Mouse (Mus musculus) naive thymus-derived CD4-positive, alpha-beta T cell, adult 2 months (primary cell): ENCODE measurements around the gene Plcl2.
"Not testable (repeated sequence)": the region's sequence is repeated elsewhere in the genome, so short reads cannot be mapped to it uniquely, and the experiment has no call there.

Experiments used
- DNase-seq: peaks from one replicate; pipeline ENCODE4 v3.0.0-alpha.2; 2011; ENCODE audit warnings: low read depth

Gene Plcl2

DNA sequence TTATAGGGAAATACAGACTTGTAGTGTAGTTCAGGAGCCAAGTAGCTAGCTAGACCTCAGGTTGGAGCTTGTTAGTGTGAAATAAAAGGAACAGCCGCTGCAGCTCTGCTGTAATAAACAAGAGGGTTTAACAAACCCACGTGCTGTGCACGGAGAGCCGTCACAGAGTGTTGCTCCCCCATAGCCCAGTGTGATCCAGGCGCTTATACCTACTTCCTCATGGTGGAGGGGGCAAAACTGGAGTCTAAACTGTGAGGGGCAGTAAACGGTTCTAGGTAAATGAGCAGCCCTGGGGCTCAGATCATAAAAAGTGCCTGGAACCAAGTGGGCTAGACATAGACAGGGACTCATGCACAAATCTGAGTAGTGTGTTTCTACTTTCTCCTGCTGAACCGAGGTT, 165.4 kb downstream of the Plcl2 start:
- DNase-seq: no peak

DNA sequence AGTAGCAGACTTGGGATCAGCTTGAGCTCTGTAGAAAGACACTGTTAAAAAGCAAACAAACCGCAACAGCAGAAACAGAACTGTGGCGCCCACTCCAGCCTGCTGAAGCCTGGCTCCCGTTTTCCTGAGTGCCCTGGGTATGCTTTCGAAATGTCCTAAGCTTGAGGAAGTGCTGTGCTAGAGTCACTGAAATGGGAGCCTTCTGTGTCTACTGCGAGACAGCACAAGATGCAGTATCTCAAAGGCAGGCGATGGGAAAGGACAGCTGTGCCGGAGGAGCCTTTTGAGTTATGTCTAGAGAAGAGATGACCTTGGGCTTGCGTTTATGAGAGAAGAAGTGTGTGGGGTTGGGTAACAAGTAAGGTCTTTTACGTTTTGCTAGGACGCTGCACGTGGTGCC, 166.0 kb downstream of the Plcl2 start:
- no peak for DNase-seq

DNA sequence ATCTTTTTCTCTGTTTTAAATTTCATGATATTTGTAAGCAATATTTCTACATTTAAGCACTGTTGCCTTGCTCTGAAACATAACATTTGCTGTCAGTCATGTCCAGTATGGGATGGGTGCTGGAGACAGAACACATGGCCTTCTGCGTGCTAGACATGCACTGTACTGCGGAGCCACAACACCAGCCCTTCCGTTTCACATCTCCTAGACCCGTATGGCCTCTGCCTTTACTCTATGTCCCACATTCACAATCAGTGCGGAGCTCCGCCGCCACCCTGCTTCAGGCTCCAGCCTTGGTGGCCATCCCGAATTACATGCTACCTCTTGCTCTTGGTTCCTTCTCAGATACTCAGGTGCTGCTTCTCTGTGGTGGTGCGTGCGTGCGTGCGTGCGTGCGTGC, 168.1 kb downstream of the Plcl2 start:
- no peak for DNase-seq

DNA sequence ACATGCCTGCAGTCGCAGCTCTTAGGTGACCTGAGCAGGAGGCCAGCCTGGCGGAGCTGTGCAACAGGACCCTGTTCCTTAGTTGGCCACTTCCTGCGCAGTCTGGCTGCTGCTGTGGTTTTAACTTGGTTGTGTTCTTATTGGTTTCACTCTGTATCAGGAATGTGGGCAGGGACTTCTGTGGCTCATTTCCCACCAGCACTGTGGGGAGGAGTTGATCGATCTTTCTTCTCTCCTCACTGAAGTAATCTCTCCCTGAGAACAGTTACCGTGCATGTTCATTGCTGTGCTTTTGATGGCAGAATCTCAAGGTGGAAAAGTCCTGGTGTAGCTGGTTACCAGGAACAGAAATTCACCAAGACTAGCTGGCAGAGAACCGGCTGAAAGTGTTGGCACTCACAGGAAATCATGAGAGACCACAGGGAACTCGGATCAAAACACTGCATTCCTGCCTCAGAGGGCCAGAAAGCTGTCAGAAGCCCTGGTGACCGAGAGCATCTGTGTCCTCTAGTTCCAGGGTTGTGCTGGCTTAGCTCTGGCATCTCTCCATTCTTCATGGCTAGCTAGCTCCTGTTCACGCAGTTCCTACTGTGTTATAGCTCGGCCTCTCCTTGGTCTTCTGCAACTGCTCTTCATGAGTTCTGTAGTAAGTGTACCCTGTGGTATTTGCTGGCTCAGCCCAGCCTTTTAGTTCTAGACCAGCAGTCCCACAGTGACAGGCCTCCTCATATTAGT, 168.9 kb downstream of the Plcl2 start:
- DNase-seq: peak; percentile 34

DNA sequence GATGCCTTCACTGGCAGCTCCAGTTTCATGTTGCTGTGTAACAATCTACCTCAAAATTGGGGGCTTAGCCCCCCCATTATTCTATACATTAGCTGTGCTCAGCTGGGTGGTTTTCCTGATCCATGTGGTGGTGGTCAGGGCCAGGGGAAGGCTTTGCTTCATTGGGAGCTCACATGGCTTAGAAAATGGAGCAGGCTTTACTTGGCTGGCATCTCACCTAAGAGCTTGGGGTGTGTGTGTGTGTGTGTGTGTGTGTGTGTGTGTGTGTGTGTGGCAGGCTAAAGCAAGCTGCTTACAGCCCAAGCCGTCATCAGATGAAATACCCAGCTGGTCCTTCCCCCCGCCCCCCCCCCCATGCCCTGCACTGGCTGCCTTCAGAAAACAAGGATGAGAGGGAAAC, 169.5 kb downstream of the Plcl2 start:
- DNase-seq: no peak

DNA sequence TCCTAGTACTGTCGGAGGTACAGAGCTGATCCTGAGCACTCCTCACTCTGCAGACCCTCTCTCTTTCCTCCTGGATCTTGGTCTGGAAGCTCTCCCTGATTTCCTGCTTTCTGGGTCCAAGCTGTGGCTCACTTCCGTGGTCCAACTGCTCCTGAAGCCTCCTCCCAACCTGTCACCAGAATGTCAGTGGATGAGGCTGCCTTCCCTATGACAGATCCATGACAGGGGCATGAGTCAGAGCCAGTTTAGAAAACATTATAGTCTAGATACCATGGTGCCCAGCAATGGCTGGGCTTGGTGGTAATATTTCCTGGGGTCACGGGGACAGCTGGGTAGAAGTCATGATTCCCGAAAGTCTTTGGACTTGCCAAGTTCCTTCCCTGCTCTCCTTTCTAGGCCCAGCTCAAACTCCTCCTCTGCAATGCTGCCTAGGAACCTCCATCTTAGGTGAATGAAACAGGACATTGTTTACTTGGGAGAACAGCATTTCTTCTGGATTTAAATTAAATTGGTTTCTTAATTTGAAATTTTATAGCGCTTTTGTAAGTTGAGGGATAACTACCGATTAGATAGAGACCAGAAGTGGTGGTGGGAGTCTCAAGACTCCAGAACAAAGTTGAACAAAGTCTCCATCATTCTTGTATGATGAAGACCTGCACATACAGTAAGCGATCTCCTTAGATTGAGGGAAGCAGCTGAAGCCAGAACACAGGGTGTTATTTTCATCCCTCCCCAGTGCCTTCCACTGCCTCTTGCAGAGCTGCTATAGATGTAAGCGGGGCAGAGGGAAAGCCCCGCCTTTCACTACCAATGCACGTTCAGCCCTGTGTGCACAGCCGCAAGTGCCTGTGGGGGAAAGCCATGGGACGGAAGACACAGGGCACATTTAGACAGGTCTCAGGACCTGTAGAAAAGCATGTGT, 170.7 kb downstream of the Plcl2 start:
- DNase-seq: no peak

DNA sequence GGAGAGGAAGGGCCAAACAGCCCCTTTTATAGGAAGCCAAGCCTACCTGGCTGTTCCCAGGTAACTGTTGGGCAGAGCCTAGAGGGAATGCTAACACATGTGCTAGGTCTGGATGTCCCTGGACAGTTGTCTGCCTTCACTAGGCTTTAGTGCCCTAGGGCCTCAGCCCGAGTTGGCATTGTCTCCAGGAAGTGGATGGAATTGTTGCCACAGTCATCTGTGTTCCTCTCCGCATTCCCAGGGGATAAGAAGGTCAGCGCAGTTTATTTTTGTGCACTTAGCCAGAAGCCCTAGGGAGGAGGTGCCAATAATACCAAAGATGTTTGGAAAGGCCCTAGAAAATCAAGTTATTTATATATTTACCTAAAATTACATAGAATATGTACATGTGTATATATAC, 173.5 kb downstream of the Plcl2 start:
- no peak for DNase-seq

DNA sequence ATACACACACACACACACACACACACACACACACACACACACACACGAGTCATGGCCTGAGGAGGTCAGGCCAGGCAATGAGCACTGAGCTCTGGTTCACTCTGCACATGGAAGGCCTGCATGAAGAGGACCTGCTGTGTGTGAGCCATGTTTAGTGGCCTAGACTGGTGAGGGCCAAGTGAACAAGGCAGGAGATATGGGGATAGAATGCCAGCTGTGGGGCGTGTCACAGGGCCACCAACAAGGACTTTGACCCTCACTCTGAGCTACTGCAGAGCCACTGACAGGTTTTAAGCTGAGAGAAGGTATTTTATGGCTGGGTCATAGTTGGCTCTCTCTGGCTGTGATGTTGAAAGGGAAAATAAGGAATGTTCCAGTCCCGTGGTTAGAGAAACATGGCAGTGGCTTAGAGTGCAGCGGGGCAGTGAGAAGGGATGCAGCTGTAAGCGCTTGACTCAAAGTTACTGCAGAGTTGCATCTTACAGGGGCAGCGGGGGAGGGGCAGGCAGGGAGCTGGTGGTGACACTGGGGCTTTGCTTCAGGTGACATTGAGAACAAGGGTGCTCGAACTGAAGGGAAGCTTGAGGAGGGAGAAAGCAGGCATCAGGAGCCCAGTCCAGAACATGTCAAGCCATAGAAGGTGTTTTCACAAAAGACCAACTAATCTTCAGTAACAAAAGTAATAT, 175.9 kb downstream of the Plcl2 start:
- DNase-seq: no peak

DNA sequence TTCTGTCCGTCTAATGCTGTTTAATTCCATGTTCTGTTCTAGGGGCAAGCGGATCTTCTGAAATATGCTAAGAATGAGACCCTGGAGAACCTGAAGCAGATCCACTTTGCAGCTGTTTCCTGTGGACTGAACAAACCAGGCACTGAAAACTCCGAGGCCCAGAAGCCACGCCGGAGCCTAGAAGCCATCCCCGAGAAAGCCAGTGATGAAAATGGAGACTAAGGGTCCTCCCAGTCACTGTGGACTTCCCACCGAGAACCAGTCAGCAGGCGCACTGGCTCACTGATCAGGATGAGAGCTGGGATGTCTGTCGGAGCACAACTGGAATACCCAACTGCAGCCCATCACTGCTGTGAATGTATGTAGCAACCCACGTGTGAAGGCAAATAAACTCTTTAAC, 178.5 kb downstream of the Plcl2 start:
- DNase-seq: no peak

DNA sequence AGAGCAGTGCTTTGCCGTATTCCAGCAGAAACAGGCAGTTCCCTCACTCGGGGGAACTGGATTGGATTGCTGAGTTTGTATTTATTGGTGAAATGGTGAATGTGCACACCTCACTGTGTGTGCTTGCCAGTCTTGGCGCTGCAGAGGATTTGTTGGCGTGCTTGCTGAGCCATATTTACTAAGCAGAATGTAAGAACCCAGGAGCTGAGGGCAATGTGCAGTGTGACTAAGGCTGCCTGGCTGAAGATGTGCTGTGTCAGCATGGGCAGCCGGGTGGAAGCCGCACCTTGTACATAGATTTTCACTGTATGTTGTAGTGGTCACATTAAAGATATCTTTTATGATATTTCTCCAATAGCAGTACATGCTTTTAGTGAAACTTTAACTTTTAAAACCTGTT, 178.9 kb downstream of the Plcl2 start:
- no peak for DNase-seq

DNA sequence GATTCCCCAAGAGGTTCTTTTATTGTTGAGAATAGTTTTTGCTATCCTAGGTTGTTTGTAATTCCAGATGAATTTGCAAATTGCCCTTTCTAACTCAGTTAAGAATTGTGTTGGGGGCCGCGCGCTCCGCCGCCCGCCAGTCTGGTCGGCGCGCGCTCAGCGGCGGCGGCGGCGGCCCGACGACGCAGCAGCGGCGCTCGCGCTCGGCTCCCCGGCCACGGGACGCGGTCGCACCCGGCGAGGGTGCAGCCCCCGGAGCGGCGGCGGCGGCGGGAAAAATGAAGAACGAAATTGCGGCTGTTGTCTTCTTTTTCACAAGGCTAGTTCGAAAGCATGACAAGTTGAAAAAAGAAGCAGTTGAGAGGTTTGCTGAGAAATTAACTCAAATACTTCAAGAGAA, 189.2 kb downstream of the Plcl2 start:
- not testable (repeated sequence) for DNase-seq

DNA sequence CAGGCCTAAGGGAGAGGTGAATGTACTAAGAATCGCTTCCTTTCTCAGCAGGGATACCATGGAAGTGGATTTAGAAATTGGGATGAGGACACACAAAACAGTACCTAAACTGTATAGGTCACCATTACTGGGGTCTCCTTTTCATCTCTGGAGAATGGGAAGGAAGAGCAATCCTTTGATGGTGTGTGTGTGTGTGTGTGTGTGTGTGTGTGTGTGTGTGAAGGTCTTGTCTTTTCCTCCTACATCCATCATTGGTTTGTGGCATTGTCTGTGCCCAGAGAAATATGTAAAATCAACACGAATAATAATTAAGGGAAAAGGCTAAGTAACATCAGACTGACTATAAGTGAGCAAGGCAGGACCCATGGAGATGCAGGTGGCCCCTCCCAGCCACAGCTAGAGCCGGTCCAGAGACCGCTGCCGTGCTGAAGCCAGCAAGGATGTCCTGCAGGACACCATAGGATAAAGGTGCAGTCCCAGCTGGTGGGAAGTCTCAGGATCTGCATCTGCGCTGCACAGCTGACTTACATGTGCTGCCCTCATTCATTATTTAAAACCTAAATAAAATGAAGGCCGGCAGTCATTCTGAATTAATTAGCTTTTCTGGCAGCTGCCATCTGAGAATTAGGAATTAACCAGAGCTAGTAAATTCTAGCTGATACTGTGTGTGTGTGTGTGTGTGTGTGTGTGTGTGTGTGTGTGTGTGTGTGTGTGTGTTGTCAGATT, 201.5 kb downstream of the Plcl2 start:
- no peak for DNase-seq

DNA sequence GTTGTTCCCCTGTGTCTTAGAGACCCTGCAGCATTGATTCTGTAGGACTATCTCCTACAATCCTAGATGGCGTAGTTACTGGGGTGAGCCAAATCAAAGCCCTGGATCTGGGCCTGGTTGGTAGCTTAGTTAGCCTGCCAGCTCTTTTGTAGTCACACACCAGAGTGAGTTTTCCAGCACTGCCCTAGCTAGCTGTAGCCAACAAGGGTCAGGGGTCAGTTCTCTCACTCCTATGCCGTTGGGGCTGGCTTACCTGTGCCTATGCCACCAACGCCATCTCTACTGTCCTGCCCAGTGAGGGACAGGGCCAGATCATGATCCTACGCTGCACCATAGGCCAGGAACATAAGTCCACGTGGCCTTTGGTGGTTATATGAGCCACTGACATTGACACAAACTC, 208.4 kb downstream of the Plcl2 start:
- DNase-seq: no peak

DNA sequence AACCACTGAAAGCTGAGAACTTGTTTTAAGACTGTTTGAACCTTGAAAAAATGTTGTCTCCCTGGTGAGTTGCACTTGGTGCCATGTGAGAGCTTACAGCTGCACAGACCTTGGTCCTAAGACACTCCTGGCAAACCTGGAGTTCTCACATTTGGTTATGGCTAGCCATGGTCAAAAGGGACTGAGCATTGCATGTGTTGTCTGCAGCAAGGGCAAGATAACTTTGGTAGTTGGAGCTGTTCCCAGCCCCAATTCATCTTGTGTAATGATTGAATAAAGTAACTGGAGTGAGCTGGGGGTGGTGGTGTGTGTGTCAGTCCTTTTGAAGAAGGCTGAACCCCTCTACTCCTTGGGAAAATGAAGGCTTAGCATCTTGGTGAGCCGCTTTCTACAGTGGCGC, 215.2 kb downstream of the Plcl2 start:
- DNase-seq: no peak

DNA sequence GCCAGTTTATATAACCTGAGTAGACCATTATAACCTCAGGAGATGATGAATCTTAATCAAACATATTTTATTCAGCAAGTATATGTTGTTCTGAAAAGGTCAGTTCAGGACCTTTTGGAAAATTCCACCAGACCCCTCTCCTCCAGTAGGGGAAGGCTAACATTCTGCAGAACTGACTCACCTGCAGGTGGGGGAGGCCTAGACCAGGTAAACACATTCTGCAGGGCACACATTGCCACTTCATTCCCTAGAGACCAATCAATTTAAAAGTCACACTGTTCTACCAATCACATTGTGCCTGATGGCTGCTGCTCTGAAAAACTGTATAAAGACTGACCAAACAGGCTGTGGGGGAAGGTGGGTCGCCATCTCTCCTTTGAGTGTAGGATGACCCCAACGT, 217.1 kb downstream of the Plcl2 start:
- DNase-seq: no peak

DNA sequence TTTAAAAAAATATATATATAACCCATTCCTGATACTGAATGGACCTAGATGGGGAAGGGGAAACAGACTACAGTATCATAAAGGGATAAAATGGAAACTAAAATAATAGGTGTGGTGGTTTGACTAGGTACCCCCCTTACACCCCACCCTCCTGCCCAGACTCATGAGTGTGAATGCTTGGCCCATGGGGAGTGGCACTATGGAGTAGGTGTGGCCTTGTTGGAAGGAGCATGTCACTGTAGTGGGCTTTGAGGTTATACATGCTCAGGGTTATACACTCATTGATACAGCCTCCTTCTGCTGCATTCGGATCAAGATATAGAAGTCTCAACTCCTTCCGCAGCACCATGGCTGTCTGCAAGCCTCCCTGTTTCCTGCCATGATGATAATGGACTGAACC, 219.8 kb downstream of the Plcl2 start:
- peak; percentile 18 for DNase-seq

DNA sequence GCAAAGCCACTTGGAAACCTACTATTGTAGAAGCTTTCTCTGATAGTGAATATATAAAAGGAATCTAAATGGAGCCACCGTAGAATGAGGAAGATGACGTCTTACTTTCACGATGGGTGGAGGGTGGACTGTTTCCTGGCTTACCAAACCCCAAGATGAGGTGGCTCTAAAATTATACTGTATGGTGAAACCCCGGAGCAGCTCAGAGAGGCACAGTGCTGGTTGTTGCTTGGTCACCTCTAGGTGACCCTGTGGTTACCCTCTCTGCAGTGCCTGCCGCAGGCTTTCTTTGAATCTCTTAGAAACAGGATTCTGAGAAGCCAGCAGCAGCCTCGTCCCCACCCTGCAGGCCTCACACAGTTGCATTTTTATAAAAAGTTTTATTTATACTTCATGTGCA, 220.4 kb downstream of the Plcl2 start:
- peak; percentile 53 for DNase-seq

DNA sequence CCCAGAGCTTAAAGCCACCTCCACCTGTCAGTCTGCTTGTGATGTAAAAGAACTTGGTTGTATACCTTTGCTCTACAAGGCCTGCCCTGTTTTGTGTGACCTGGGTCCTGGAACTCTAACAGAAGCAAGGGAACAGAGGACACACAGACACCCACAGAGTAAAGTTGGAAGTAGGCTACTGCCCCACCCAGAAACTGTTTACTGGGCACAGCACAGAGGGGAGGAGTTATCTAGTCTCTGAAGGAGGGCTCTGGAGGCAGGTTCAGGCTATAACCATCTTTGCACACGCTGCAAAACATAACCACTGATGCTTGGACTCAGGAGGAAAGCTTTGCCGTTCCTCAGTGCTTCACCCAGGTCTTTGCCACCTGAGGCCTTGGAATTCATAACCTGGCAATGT, 221.7 kb downstream of the Plcl2 start:
- DNase-seq: no peak

DNA sequence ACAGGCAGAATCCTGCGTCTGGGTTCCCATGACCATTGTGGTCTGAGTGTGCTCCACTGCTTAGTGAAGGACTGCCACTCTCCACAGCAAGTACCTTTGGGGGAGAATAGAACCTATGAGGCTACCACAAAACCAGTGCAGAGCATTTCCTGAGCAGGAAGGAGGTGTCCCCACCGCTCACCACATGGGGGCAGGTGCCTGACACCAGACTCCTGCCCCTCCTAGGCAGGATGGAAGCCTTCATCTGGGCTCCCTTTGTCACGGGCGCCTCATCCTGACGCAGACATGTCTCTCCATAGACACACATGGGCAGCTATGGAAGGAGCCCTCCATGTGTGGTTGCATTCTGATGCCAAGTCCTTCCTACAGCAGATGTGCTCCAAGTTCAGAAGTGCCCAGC, 222.7 kb downstream of the Plcl2 start:
- peak; percentile 67 for DNase-seq

DNA sequence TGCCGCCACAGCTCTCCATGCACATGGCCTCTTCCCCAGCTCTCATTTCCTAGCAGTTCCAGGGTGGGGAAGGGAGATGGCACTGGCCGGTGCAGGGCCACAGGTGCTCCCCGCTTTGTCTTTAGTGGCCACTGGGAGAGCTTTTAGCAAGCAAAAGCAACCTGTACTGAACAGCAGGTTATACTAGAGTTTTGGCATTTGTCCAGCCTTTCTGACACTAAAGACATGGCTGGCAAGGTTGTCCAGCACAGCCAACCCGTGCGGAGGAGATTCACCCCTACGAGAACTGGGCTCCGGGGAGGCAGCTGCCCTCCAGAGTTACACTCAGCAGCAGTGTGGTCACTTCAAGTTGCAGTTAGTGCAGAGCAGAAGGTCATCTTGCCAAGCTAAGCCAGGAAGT, 224.2 kb downstream of the Plcl2 start:
- no peak for DNase-seq

DNA sequence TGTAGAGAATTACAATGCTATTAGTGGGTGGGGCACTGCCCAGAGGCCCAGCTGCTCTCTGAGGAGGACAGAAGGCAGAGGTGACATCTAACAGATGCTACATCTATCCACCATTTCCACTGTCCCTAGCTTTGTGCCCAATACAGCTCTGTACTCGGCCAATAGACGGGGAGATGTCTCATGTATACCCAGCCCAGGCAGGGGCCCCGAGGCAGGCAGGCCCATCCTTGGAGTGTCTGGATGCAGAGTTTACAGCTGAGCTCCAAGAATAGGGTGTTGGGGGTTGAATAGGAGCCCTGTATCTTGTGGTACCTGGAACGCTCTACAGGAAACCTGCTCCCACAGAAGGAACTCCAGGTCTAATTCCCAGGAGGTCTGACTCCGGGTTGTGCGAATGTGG, 225.6 kb downstream of the Plcl2 start:
- no peak for DNase-seq

DNA sequence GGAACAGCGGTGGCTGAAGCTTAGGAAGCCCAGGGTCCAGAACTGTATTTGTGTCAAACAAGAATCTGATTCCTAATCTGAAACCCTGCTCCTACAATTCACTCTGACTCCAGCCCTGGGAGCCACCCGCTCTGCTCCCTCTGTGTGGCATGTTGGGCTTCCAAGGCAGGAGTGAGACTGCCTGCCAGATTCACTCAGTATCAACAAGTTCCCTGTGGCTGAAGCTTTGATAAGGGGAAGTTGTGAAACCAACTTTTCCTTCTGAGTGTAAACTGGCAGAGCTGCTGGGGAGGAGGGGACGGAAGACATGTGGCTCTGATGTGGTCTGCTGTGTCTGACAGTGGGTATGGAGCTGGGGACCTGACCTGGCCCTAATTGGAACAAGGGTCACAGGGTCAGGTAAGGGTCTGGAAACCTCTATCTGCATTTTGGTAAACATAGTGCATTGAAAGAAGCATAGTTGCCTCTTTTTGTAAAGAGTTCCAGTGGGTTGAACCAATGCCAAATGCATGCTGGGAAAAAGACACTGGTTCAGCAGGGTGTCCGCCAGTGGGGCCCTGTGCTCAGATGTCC, 226.3 kb downstream of the Plcl2 start:
- DNase-seq: peak; percentile 31
